Mouse (Mus musculus) CH12.LX (cell line): ENCODE results near the gene Coro2b.

Experiments
- CTCF ChIP-seq, 2 experiments: IDR thresholded peaks in 1 of 2; conservative IDR thresholded peaks in 1 of 2; 2 replicates each; pipeline ENCODE4 v1.5.1; 2011 to 2012; ENCODE audit warnings: low read depth in 2 of 2, low read length in 2 of 2, improper control_type of control experiment in 1 of 2, inconsistent platforms in 1 of 2, mild to moderate bottlenecking in 1 of 2, moderate library complexity in 1 of 2
- E2F4 ChIP-seq: IDR thresholded peaks from 2 replicates; pipeline ENCODE4 v1.6.1; 2011; ENCODE audit warnings: low read depth, low read length, improper control_type of control experiment; ENCODE audit not compliant: insufficient replicate concordance
- EP300 ChIP-seq: IDR thresholded peaks from 2 replicates; pipeline ENCODE4 v1.6.1; 2011; ENCODE audit warnings: low read length, improper control_type of control experiment
- GABPA ChIP-seq: IDR thresholded peaks from 2 replicates; pipeline ENCODE4 v1.6.1; 2012; ENCODE audit warnings: low read depth, low read length, improper control_type of control experiment, inconsistent platforms; ENCODE audit not compliant: insufficient replicate concordance
- MAX ChIP-seq: IDR thresholded peaks from 2 replicates; pipeline ENCODE4 v1.6.1; 2011; ENCODE audit warnings: low read length, improper control_type of control experiment
- NELFE ChIP-seq: IDR thresholded peaks from 2 replicates; pipeline ENCODE4 v1.6.1; 2011; ENCODE audit warnings: low read depth, low read length, improper control_type of control experiment
- POLR2A ChIP-seq: IDR thresholded peaks from 2 replicates; pipeline ENCODE4 v1.6.1; 2011; ENCODE audit warnings: low read depth, mild to moderate bottlenecking, improper control_type of control experiment, low read length
- POLR2AphosphoS2 ChIP-seq: IDR thresholded peaks from 2 replicates; pipeline ENCODE4 v1.6.1; 2011; ENCODE audit warnings: low read depth, low read length, improper control_type of control experiment
- RAD21 ChIP-seq: IDR thresholded peaks from 2 replicates; pipeline ENCODE4 v1.6.1; 2011; ENCODE audit warnings: low read depth, mild to moderate bottlenecking, low read length, improper control_type of control experiment, moderate library complexity
- SMC3 ChIP-seq: IDR thresholded peaks from 2 replicates; pipeline ENCODE4 v1.6.1; 2011; ENCODE audit warnings: low read depth, low read length, improper control_type of control experiment
- UBTF ChIP-seq: IDR thresholded peaks from 2 replicates; pipeline ENCODE4 v1.6.1; 2012; ENCODE audit warnings: low read depth, mild to moderate bottlenecking, inconsistent platforms, low read length, improper control_type of control experiment, moderate library complexity
- USF1 ChIP-seq: IDR thresholded peaks from 2 replicates; pipeline ENCODE4 v1.6.1; 2014; ENCODE audit warnings: low read depth, mild to moderate bottlenecking, inconsistent platforms, low read length, improper control_type of control experiment
- ZMIZ1 ChIP-seq: IDR thresholded peaks from 2 replicates; pipeline ENCODE4 v1.6.1; 2012; ENCODE audit warnings: low read depth, mild to moderate bottlenecking, inconsistent platforms, low read length, improper control_type of control experiment
- ZNF384 ChIP-seq: IDR thresholded peaks from 2 replicates; pipeline ENCODE4 v1.6.1; 2012; ENCODE audit warnings: low read depth, low read length, improper control_type of control experiment, inconsistent platforms

- no peak for TF ChIP-seq POLR2A
- no peak for TF ChIP-seq CTCF (conservative IDR thresholded peaks at IDR 0.05 in 1 of 2, IDR thresholded peaks at IDR 0.05 in 1 of 2; ENCODE audit: low read depth in 2 of 2, low read length in 2 of 2)
- TF ChIP-seq E2F4 = no peak
- TF ChIP-seq ZMIZ1 = no peak
- TF ChIP-seq SMC3 = no peak
- TF ChIP-seq GABPA = no peak
- no peak for TF ChIP-seq NELFE
- TF ChIP-seq MAX = no peak
- no peak for TF ChIP-seq UBTF
- no peak for TF ChIP-seq RAD21
- TF ChIP-seq ZNF384 = no peak
- no peak for TF ChIP-seq EP300
- no peak for TF ChIP-seq USF1
- no peak for TF ChIP-seq POLR2AphosphoS2
Measured at GRCm38 (mm10) chr9:62534691-62535090, 2.2 kb downstream of the Coro2b start.
